Mouse (Mus musculus) lung, postnatal 0 days (tissue): Measurements from ENCODE around the gene Krtap5-4. TPM values are rescaled to one million over a fixed set of nuclear protein-coding genes. Genes with fewer than 3 reads are reported as not detected.
A peak's percentile ranks its signal among the peaks of the same experiment; 100 is the strongest.

Experiments used
- ATAC-seq: fragments of 200-750 bp; cut with Nextera tagmentation; 2 replicates; pipeline ENCODE4 v1.8.0; 2017; ENCODE audit warnings: moderate library complexity
- DNase-seq: peaks from one replicate; pipeline ENCODE4 v3.0.0-alpha.2; 2016; ENCODE audit warnings: low spot score
- H3K27ac ChIP-seq: fragments of 300-500 bp; sonication (generic); 2 replicates; pipeline ENCODE4 v1.5.1; 2014; ENCODE audit warnings: antibody characterized with exemption, mild to moderate bottlenecking, low read length, mixed read lengths
- H3K27me3 ChIP-seq: fragments of 300-500 bp; sonication (generic); replicated peaks from 2 replicates; pipeline ENCODE4 v1.6.1; 2014; ENCODE audit warnings: low read length, mixed read lengths; ENCODE audit not compliant: insufficient read depth
- H3K36me3 ChIP-seq: fragments of 300-500 bp; sonication (generic); 2 replicates; pipeline ENCODE4 v1.6.1; 2014; ENCODE audit warnings: low read length, mixed read lengths; ENCODE audit not compliant: insufficient read depth
- H3K4me1 ChIP-seq: fragments of 300-500 bp; sonication (generic); 2 replicates; pipeline ENCODE4 v1.6.1; 2014; ENCODE audit warnings: antibody characterized with exemption, low read depth, low read length, mixed read lengths; ENCODE audit not compliant: insufficient read depth
- H3K4me2 ChIP-seq: fragments of 300-500 bp; sonication (generic); replicated peaks from 2 replicates; pipeline ENCODE4 v1.6.1; 2014; ENCODE audit warnings: low read depth, mild to moderate bottlenecking, low read length, moderate library complexity, mixed read lengths
- H3K4me3 ChIP-seq: fragments of 300-500 bp; sonication (generic); 2 replicates; pipeline ENCODE4 v1.5.1; 2014; ENCODE audit warnings: low read depth, low read length
- H3K9ac ChIP-seq: fragments of 300-500 bp; sonication (generic); replicated peaks from 2 replicates; pipeline ENCODE4 v1.6.1; 2014; ENCODE audit warnings: low read depth, mild to moderate bottlenecking
- H3K9me3 ChIP-seq: fragments of 300-500 bp; sonication (generic); 2 replicates; pipeline ENCODE4 v1.6.1; 2016; ENCODE audit warnings: low read length, mixed read lengths
- CTCF ChIP-seq: IDR thresholded peaks from 2 replicates; pipeline ENCODE4 v1.5.1; 2016; ENCODE audit warnings: antibody characterized with exemption, mild to moderate bottlenecking
- EP300 ChIP-seq: IDR thresholded peaks from 2 replicates; pipeline ENCODE4 v1.6.1; 2016; ENCODE audit warnings: antibody characterized with exemption, mild to moderate bottlenecking, control low read depth
- WGBS: fragments of 180-500 bp; shearing (Covaris S2); extraction: QIAGEN DNeasy Blood & Tissue Kit; methylation state at CpG from one replicate; pipeline ENCODE4 v1.1.7; 2014; 5-methylcytosine and 5-hydroxymethylcytosine counted together
- polyA plus RNA-seq: library from polyadenylated mRNA; unstranded; fragments of >200 nt; fragmentation: Nextera tagmentation; extraction: Ambion mirVana; gene quantifications from 2 replicates; pipeline ENCODE4 v1.2.1, GENCODE M21; 2015

Gene Krtap5-4
- polyA plus RNA-seq, 1 experiment from 2014 or later, result not detected

DNA sequence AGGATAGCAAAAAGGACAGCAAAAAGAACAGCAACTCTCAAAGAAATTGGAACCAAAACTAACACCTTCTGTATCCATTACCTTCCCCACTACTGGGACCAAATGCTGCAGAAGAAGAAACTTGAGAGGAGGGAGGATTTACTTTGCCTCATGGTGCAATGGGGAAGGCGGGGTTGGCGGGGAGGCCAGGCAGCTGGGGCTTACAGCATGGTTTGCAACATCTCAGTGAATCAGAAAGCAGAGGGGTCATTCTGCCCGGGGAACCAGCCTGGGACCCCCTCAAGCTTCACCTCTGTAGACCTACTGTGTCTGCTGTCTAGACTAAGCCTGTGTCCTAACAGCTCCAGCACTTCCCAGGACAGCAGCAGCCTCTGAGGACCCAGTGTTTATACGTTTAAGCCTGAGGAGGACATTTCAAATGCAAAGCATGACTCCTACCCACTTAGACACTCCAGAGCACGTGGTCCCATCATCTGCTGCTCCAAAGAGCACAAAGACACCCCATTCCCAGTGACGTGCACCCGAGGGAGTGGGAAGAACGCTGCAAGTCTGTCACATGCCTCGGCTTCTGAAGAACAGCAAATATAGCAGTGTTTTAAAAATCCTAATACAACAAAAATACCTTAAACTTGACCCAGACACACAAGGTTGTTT lies 46.1 kb downstream of the Krtap5-4 start:
- ATAC-seq, result peak; percentile 77
- WGBS, result 20% methylated on average over 9 of the region's 9 CpGs
- Histone ChIP-seq H3K36me3 (no peaks in the 10 kb centered on the region), H3K27me3 (no peaks in the 10 kb centered on the region), H3K4me3 (no peak overlapping the region), H3K4me2 (no peak overlapping the region), H3K9ac (no peak overlapping the region), H3K27ac (no peak overlapping the region), H3K4me1 (no peaks in the 10 kb centered on the region), H3K9me3 (no peaks in the 10 kb centered on the region)
- peak; percentile 78 for DNase-seq
- TF ChIP-seq EP300 (no peak), CTCF (no peak)

DNA sequence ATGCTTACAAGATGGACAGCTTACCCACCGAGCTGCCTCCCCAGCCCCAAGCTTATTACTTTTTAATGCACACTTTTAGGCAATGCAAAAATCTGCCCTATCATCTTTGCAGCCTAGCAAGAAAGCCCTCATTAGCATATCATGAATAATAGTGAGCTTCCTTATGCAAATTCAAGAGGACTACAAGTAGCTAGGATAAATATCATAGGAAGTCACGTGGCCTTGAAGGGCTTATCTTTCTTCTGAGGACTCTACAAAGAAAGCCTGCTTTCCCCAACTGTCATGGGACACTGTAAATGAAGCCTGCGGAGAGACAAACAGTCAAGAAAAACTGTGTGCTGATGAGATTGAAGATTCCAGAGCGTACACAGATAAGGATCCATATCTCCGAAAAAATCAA lies 48.2 kb downstream of the Krtap5-4 start:
- Histone ChIP-seq H3K4me2 (no peak overlapping the region), H3K4me1 (no peaks in the 10 kb centered on the region), H3K36me3 (no peaks in the 10 kb centered on the region), H3K9ac (no peak overlapping the region), H3K4me3 (no peak overlapping the region), H3K9me3 (no peaks in the 10 kb centered on the region), H3K27me3 (no peaks in the 10 kb centered on the region), H3K27ac (no peak overlapping the region)
- TF ChIP-seq EP300 (no peak), CTCF (no peak)
- DNase-seq (no peak), ATAC-seq (no peak)
- WGBS, result 65% methylated on average over 5 of the region's 5 CpGs

DNA sequence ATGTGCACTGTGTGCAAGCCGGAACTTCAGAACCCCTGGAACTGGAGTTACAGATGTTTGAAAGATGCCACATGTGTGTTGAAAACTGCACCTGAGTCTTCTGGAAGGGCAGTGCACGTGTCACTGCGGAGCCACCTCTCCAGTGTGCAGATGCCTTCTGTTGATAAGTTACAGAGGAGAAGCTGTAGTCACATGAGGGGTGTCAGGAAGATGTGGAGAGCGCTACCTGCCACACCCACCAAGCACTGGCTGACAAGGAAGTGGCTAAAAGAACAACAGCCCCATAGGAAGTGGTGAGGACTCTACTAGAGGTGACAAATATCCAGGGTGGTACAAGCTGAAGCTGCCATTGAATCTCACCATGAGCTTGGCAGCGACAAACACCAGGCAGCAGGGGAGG lies 50.5 kb downstream of the Krtap5-4 start:
- Histone ChIP-seq H3K27ac (no peak overlapping the region), H3K4me1 (no peaks in the 10 kb centered on the region), H3K27me3 (no peaks in the 10 kb centered on the region), H3K4me2 (no peak overlapping the region), H3K36me3 (no peaks in the 10 kb centered on the region), H3K9ac (no peak overlapping the region), H3K9me3 (no peaks in the 10 kb centered on the region), H3K4me3 (no peak overlapping the region)
- no peak for TF ChIP-seq EP300
- TF ChIP-seq CTCF, result no peak
- ATAC-seq (peak; percentile 13; the same call in 1 of the 2 replicates), DNase-seq (peak; percentile 42)
- 44% methylated on average over 5 of the region's 5 CpGs for WGBS

Other genes with a start within 250 kb of the Krtap5-4 start
- gene Mob2, start 242.5 kb upstream of the Krtap5-4 start, polyA plus RNA-seq, result 85.9 and 104 TPM in 2 replicates
- gene Dusp8, start 207.7 kb upstream of the Krtap5-4 start, polyA plus RNA-seq, result 5.5 and 6.0 TPM in 2 replicates
- gene Gm45618, start 182.8 kb upstream of the Krtap5-4 start, polyA plus RNA-seq, result not detected in 2 replicates
- gene Gm39115, start 167.5 kb upstream of the Krtap5-4 start, polyA plus RNA-seq, result not detected in 2 replicates
- gene Gm45337, start 158.9 kb upstream of the Krtap5-4 start, polyA plus RNA-seq, result not detected in 2 replicates
- not detected in 2 replicates for gene Gm29735, start 146.4 kb upstream of the Krtap5-4 start, polyA plus RNA-seq
- gene Gm4553, start 137.8 kb upstream of the Krtap5-4 start, polyA plus RNA-seq, result not detected in 2 replicates
- not detected in 2 replicates for gene Krtap5-2, start 127.5 kb upstream of the Krtap5-4 start, polyA plus RNA-seq
- gene Gm10153, start 113.2 kb upstream of the Krtap5-4 start, polyA plus RNA-seq, result not detected in 2 replicates
- gene Krtap5-3, start 102.2 kb upstream of the Krtap5-4 start, polyA plus RNA-seq, result not detected in 2 replicates
- gene Gm7579, start 91.7 kb upstream of the Krtap5-4 start, polyA plus RNA-seq, result not detected in 2 replicates
- gene Krtap5-5, start 73.6 kb upstream of the Krtap5-4 start, polyA plus RNA-seq, result not detected in 2 replicates
- not detected in 2 replicates for gene Gm40460, start 62.5 kb upstream of the Krtap5-4 start, polyA plus RNA-seq
- gene Gm2431, start 45.2 kb upstream of the Krtap5-4 start, polyA plus RNA-seq, result not detected in 2 replicates
- not detected in 2 replicates for gene Gm4559, start 29.2 kb upstream of the Krtap5-4 start, polyA plus RNA-seq
- gene Krtap5-1, start 6.4 kb upstream of the Krtap5-4 start, polyA plus RNA-seq, result not detected in 2 replicates
- 15.0 and 15.5 TPM in 2 replicates for gene Ifitm10, start 70.2 kb downstream of the Krtap5-4 start, polyA plus RNA-seq
- 0.80 TPM in 1 of 2 replicates, not detected in the other for gene Gm49369, start 79.1 kb downstream of the Krtap5-4 start, polyA plus RNA-seq
- 469 and 481 TPM in 2 replicates for gene Ctsd, start 84.5 kb downstream of the Krtap5-4 start, polyA plus RNA-seq
- gene Syt8, start 131.3 kb downstream of the Krtap5-4 start, polyA plus RNA-seq, result 0.47 and 1.1 TPM in 2 replicates
- 1.9 and 2.1 TPM in 2 replicates for gene Tnni2, start 138.3 kb downstream of the Krtap5-4 start, polyA plus RNA-seq
- 90.8 and 92.3 TPM in 2 replicates for gene Lsp1, start 157.3 kb downstream of the Krtap5-4 start, polyA plus RNA-seq
- 1.5 and 2.2 TPM in 2 replicates for gene Tnnt3, start 195.3 kb downstream of the Krtap5-4 start, polyA plus RNA-seq
- 15.2 and 15.7 TPM in 2 replicates for gene Mrpl23, start 229.1 kb downstream of the Krtap5-4 start, polyA plus RNA-seq